Mouse (Mus musculus) heart, postnatal 0 days (tissue): ENCODE results near the gene Spsb2. TPM values are rescaled to one million over a fixed set of nuclear protein-coding genes. Genes with fewer than 3 reads are reported as not detected.

ENCODE experiments used
- ATAC-seq: fragments of 200-750 bp; cut with Nextera tagmentation; 2 replicates; pipeline ENCODE4 v1.8.0; 2017; ENCODE audit warnings: low read depth, moderate number of reproducible peaks, moderate library complexity; ENCODE audit not compliant: insufficient read depth
- DNase-seq: peaks from one replicate; pipeline ENCODE4 v3.0.0-alpha.2; 2016; ENCODE audit warnings: low spot score
- H3K27ac ChIP-seq: fragments of 300-500 bp; sonication (generic); 2 replicates; pipeline ENCODE4 v1.5.1; 2014; ENCODE audit warnings: low read depth, mild to moderate bottlenecking
- H3K27me3 ChIP-seq: fragments of 300-500 bp; sonication (generic); 2 replicates; pipeline ENCODE4 v1.6.1; 2014; ENCODE audit warnings: low read length, mixed read lengths; ENCODE audit not compliant: control insufficient read depth, insufficient read depth
- H3K36me3 ChIP-seq: fragments of 300-500 bp; sonication (generic); replicated peaks from 2 replicates; pipeline ENCODE4 v1.6.1; 2014; ENCODE audit warnings: low read length, mixed read lengths; ENCODE audit not compliant: control insufficient read depth, insufficient read depth
- H3K4me1 ChIP-seq: fragments of 300-500 bp; sonication (generic); 2 replicates; pipeline ENCODE4 v1.6.1; 2014; ENCODE audit warnings: antibody characterized with exemption; ENCODE audit not compliant: control insufficient read depth, insufficient read depth
- H3K4me2 ChIP-seq: fragments of 300-500 bp; sonication (generic); 2 replicates; pipeline ENCODE4 v1.6.1; 2014; ENCODE audit warnings: low read depth, mild to moderate bottlenecking, low read length, moderate library complexity
- H3K4me3 ChIP-seq: fragments of 300-500 bp; sonication (generic); 2 replicates; pipeline ENCODE4 v1.5.1; 2014; ENCODE audit warnings: low read depth, low read length
- H3K9ac ChIP-seq: fragments of 300-500 bp; sonication (generic); replicated peaks from 2 replicates; pipeline ENCODE4 v1.6.1; 2014; ENCODE audit warnings: low read depth, low read length, mixed read lengths
- H3K9me3 ChIP-seq: fragments of 300-500 bp; sonication (generic); replicated peaks from 2 replicates; pipeline ENCODE4 v1.6.1; 2016; ENCODE audit warnings: low read length; ENCODE audit not compliant: control insufficient read depth
- CTCF ChIP-seq: IDR thresholded peaks from 2 replicates; pipeline ENCODE4 v1.5.1; 2016; ENCODE audit warnings: antibody characterized with exemption, control low read depth, low read depth
- EP300 ChIP-seq: IDR thresholded peaks from 2 replicates; pipeline ENCODE4 v1.6.1; 2016; ENCODE audit warnings: antibody characterized with exemption, low read depth
- WGBS: fragments of 180-500 bp; shearing (Covaris S2); extraction: QIAGEN DNeasy Blood & Tissue Kit; methylation state at CpG from one replicate; pipeline ENCODE4 v1.1.7; 2014; 5-methylcytosine and 5-hydroxymethylcytosine counted together
- polyA plus RNA-seq: library from polyadenylated mRNA; unstranded; fragments of >200 nt; fragmentation: Nextera tagmentation; extraction: Ambion mirVana; gene quantifications from 2 replicates; pipeline ENCODE4 v1.2.1, GENCODE M21; 2015
- total RNA-seq: library from RNA; depleted of rRNA; stranded (reverse); fragments of >200 nt; gene quantifications from 2 replicates; pipeline ENCODE4 v1.2.3, GENCODE M21; 2014; ENCODE audit warnings: low replicate concordance

The Spsb2 gene
- total and polyA plus RNA-seq, 2 experiments from 2014 or later, result 5.9 to 7.0 TPM

DNA sequence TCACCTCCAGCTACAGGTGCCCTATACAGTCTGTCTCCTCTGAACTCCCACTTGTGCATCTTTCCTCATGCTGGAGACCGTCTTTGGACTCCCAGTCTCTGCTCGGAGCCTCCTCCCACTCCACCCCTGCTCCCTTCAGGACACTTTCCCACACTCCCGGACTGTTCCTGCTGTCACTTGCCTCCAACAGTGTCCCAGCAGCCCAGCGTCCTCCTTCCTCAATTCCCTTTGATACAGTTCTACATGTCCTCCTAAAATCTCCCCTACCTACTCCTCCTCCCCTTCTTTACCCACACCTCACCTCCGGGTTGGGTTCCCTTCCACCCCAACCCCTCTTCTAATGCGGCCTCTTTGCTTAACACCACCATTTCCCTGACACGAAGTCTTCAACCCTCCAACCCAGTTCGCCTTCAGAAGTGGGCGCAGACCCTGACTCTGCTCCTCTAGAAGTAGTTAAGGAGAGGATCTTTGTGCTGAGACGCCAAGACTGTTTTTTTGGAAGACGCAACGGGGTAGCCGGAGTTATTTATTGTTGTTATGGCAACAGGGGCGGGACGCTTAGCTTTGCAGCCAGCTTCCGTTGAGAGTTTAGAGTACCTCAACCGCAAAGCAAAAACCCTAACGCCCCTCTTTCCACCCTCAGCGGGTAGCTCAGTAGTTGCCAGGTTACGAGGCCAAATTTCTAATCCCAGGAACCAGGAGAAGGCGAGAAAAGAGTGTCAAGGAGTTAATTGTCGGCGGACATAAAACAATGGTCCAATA lies 29.1 kb upstream of the Spsb2 start, which contains the start of gene Lrrc23:
Lrrc23 (minus strand) TSS at position 506 of the 762 bp plus-strand sequence.
- no peak within 1 kb of the TSS for H3K9ac ChIP-seq
- no peaks in the 10 kb centered on the region for H3K9me3 ChIP-seq
- DNase-seq, result no peak
- peak within 1 kb of the TSS; percentile 65 for H3K4me2 ChIP-seq
- TF ChIP-seq EP300 (no peak), CTCF (no peak)
- ATAC-seq, result peak; percentile 39; the same call in 1 of the 2 replicates
- H3K27me3 ChIP-seq, result 0 out of 2 replicates have a peak, but pooled peaks cover 6% of the 10 kb centered on the region
- peaks cover 6% of the 10 kb centered on the region; the same call in 1 of the 2 replicates for H3K4me1 ChIP-seq
- H3K27ac ChIP-seq, result no peak within 1 kb of the TSS
- peak within 1 kb of the TSS; percentile 33 for H3K4me3 ChIP-seq
- no peaks in the 10 kb centered on the region for H3K36me3 ChIP-seq
- 2% methylated on average over 23 of the region's 23 CpGs for WGBS

DNA sequence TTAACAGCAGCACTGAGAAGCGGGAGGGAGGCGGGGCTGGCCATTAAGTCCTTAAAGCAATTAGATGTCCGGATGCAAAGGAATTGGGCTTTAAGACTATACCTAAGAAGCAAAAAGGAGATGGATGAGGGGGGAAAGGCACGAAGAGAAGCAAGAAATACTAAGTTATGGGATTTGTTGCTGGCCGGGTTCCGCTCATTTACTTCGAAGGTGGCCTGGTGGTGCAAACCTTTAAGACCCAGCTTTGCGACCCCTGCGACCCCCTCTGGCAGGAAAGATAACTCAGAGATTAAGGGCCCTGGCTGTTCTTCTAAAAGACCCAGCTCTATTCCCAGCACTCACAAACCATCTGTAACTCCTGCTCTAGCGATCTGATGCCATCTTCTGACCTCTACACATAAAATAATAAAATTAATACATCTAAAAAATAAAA lies 28.5 kb upstream of the Spsb2 start:
- Histone ChIP-seq H3K36me3 (no peaks in the 10 kb centered on the region), H3K4me3 (peak overlapping the region; percentile 33), H3K4me1 (peaks cover 6% of the 10 kb centered on the region; the same call in 1 of the 2 replicates), H3K4me2 (peak overlapping the region; percentile 65), H3K27ac (no peak overlapping the region), H3K27me3 (0 out of 2 replicates have a peak, but pooled peaks cover 6% of the 10 kb centered on the region), H3K9ac (no peak overlapping the region), H3K9me3 (no peaks in the 10 kb centered on the region)
- no peak for TF ChIP-seq CTCF
- TF ChIP-seq EP300, result no peak
- DNase-seq (no peak), ATAC-seq (no peak; the same call in 1 of the 2 replicates)
- 8% methylated on average over 10 of the region's 10 CpGs for WGBS

DNA sequence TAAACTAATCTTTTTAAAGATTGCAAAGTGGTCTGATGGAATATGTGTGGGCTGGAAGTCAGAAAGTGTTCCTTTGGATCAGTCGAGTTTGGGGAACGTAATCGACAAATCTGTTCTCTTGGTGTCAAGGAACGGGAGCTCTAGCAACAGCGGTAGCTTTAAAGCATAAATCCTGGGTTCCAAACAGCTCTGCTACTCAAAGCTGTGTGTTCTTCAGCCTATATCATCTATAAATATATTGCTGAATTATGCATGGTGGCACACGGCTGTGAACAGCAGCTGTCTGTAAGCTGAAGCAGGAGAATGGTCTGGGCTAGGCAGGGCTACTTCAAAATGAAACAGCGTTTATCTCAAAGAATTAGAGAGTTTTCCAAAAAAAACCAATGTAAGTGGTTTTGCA lies 27.5 kb upstream of the Spsb2 start:
- no peak for DNase-seq
- ATAC-seq, result no peak
- Histone ChIP-seq H3K9ac (no peak overlapping the region), H3K27me3 (0 out of 2 replicates have a peak, but pooled peaks cover 6% of the 10 kb centered on the region), H3K36me3 (no peaks in the 10 kb centered on the region), H3K4me3 (no peak overlapping the region), H3K9me3 (no peaks in the 10 kb centered on the region), H3K27ac (no peak overlapping the region), H3K4me1 (peaks cover 6% of the 10 kb centered on the region; the same call in 1 of the 2 replicates), H3K4me2 (no peak overlapping the region)
- WGBS, result 84% methylated on average over 7 of the region's 7 CpGs
- TF ChIP-seq EP300, result no peak
- no peak for TF ChIP-seq CTCF

DNA sequence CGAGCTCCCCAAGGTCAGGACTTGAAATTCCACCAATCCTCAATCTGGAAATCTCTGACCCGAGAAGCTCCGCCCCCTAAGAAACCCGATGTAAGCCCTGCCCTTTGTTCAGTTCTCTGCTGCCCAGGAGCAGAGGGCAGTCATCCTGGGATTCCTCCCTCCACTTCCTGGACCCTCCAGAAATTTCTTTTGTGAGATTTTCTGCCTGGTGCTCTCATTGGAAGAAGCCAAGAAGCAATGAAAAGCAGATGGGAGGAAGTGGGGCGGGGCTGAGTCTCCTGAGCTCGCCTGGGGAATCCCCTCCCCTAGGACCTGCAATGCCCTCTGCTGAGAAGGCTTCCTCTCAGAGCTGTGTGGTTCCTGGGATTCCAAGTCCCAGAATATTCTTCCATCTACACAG lies 26.0 kb upstream of the Spsb2 start:
- H3K36me3 ChIP-seq, result no peaks in the 10 kb centered on the region
- H3K4me3 ChIP-seq, result peak overlapping the region; percentile 22; the same call in 1 of the 2 replicates
- TF ChIP-seq CTCF (no peak), EP300 (no peak)
- no peak overlapping the region for H3K27ac ChIP-seq
- H3K9ac ChIP-seq, result no peak overlapping the region
- WGBS, result 24% methylated on average over 6 of the region's 6 CpGs
- no peak for DNase-seq
- peak overlapping the region; percentile 39; the same call in 1 of the 2 replicates for H3K4me2 ChIP-seq
- ATAC-seq, result peak; percentile 32
- 0 out of 2 replicates have a peak, but pooled peaks cover 6% of the 10 kb centered on the region for H3K27me3 ChIP-seq
- H3K9me3 ChIP-seq, result no peaks in the 10 kb centered on the region
- peaks cover 6% of the 10 kb centered on the region; the same call in 1 of the 2 replicates for H3K4me1 ChIP-seq

DNA sequence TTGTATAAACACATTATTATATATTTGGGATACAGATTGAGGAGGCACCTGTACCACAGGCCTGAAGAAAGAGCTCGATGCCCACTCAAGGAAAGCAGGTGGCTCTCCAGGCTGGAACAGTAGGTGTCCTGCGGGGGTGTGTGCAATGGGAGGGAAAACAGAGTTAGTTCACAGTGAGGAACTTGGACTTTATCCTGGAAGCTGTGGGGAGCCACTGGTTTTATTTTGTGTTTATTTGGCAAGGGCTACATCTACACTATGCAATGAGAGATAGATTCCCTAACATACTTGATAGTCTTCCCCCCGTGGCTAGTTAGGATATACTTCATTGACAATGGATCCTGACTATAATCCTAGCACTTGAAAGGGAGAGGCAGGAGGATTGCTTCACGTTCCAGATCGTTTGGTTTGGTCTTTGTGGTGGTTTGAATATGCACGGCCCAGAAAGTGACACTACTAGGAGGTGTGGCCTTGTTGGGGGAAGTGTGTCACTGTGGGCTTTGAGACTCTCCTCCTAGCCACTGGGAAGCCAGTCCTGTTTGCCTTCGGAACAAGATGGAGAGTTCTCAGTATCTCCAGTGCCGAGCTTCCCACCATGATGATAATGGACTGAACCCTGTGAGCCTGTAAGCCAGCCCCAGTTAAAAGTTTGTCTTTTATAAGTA lies 21.6 kb upstream of the Spsb2 start:
- no peak for TF ChIP-seq EP300
- TF ChIP-seq CTCF, result no peak
- WGBS, result 49% methylated on average over 8 of the region's 8 CpGs
- Histone ChIP-seq H3K4me3 (no peak overlapping the region), H3K36me3 (no peaks in the 10 kb centered on the region), H3K4me1 (peaks cover 6% of the 10 kb centered on the region; the same call in 1 of the 2 replicates), H3K4me2 (no peak overlapping the region), H3K9ac (no peak overlapping the region), H3K9me3 (no peaks in the 10 kb centered on the region), H3K27me3 (no peaks in the 10 kb centered on the region), H3K27ac (no peak overlapping the region)
- DNase-seq (no peak), ATAC-seq (no peak)
